Mouse (Mus musculus): Measurements from ENCODE around the gene Sntb2.
"Not testable (repeated sequence)": the region's sequence is repeated elsewhere in the genome, so short reads cannot be mapped to it uniquely, and the experiment has no call there.

Gene Sntb2

GRCm38 (mm10) chr8:106935324-106935869 lies at the start of gene Sntb2:
Gene Sntb2, plus strand, starts transcription at chr8:106935750.
- peak; percentile 95 for DNase-seq

GRCm38 (mm10) chr8:106887336-106888189 lies 48.0 kb upstream of the Sntb2 start:
- DNase-seq, result peak; percentile 86

DNA sequence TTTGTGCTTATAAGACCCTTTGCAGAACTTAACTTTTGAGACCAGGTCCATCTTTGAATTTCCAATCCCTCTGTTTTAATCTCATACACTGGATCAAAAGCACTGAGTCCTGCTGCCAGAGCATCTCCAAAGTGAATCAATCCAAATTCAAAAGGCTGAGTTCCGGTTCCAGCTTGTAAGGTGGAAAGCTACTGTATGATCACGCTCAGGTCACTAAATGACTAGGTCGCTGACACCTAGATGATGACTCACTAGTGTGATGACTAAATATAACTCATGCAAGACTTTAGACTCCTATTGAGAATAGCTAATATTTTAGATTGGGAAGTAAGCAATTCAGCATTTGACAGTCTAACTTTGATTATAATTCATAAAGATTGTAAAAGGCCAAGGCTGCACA lies 46.7 kb upstream of the Sntb2 start:
- no peak for DNase-seq

- DNase-seq, result peak; percentile 70
Observed at GRCm38 (mm10) chr8:106892210-106892805, 43.2 kb upstream of the Sntb2 start.

- peak; percentile 67 for DNase-seq
Observed at GRCm38 (mm10) chr8:106892806-106893451, 42.6 kb upstream of the Sntb2 start.

DNA sequence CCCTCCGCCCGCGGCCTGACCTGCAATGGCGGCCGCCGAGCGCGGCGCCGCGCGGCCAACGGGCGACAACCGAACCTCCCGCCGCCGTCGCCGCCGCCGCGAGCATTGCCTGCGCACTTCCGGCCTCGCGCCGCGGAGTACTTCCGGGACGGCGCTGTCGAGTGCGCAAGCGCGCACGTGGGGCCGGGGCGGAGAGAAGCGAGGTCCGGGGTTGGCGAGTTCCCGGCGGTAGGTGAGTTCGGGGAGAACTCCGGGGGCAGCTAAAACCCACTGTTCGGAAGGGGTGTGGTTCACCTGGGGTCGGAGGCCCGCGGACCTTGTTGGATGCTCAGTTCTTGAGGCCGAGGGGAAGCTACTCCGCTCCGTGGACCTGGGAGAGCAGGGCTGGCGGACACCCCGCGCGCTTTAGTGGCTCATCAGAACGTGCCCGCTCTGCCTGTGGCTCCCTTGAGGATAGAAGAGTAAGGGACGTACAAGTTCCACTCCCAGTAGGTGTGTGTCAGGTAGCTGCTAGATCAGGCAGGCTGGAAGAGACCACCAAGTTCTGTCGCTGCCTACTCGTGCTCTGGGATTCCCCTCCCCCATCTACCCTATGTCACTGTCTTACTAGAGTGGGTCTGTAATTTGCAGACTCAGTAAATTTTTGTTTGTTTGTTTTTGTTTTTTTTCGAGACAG lies 41.9 kb upstream of the Sntb2 start, which contains the start of gene Utp4:
Gene Utp4, plus strand, starts transcription at position 156 of the 676 bp plus-strand sequence.
- DNase-seq, result peak; percentile 91

- DNase-seq, result no peak
Observed at GRCm38 (mm10) chr8:106899473-106899872, 36.1 kb upstream of the Sntb2 start.

DNA sequence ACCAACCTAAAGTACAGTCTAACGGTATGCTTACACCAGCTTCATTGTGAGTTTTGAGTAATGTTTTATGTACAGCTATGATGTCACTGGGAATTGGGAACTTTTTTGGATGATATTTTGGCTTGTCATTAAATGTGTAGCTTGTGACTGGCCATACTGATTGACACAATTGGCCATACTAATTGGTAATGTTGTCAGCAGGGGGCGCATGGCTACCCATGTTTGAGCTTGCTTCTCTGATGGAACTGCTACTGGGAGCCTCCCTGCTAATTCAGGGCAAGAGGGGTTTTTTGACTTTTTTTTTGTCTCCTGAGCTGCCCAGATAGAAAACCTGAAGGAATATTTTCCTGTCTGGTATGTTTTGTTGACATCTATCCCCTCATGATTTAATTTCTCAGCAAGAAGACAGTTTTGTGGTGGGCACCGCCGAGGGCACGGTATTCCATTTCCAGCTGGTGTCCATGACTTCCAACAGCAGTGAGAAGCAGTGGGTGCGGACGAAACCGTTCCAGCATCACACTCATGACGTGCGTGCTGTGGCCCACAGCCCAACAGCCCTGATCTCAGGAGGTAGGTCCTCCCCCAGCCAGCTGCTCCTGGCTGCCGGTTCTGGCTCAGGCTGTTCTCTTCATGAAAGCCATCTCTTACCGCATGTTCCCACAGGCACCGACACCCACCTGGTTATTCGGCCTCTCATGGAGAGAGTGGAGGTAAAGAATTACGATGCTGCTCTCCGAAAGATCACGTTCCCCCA lies 29.6 kb upstream of the Sntb2 start:
- peak; percentile 85 for DNase-seq

DNA sequence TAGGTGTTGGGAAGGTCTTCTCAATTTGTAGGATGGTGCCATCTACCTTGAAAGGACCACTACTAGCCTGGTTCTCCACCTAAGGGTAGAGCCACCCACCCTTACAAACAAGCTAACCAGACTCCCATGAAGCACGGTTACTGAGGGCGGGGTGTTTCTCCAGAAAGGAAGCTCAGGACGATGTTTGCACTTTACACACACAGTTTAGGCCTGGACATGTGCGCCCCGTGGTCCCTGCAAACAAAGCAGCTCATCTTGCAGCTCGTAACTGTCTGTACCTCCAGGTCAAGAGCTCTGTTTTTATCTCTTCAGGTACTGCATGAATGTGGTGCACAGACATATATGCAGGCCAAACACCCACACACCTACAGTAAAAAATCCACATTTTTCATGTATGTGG lies 28.9 kb upstream of the Sntb2 start:
- DNase-seq, result no peak

GRCm38 (mm10) chr8:106907450-106907849 lies 28.1 kb upstream of the Sntb2 start:
- DNase-seq, result no peak

GRCm38 (mm10) chr8:106908291-106908690 lies 27.3 kb upstream of the Sntb2 start:
- peak; percentile 25 for DNase-seq

- DNase-seq, result no peak
Observed at GRCm38 (mm10) chr8:106913631-106914030, 21.9 kb upstream of the Sntb2 start.

- DNase-seq, result peak; percentile 66
Observed at GRCm38 (mm10) chr8:106919721-106920394, 15.7 kb upstream of the Sntb2 start.

DNA sequence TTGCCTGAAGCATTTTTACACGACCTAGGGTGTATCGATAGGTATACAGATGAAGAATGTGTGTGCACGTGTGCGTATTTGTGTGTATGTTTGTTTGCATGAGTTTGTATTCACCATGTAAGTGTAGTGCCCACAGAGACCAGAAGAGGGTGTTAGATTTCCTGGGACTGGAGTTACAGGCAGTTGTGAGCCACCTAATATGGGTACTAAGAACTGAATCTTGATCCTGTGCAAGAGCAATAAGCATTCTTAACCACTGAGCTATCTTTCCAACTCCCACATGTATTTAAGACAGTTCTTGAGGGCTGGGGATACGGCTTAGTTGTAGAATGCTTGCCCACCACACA lies 15.2 kb upstream of the Sntb2 start:
- DNase-seq, result peak; percentile 26

- no peak for DNase-seq
Observed at GRCm38 (mm10) chr8:106924057-106924456, 11.5 kb upstream of the Sntb2 start.

- peak; percentile 74 for DNase-seq
Observed at GRCm38 (mm10) chr8:106924904-106925349, 10.6 kb upstream of the Sntb2 start.

- no peak for DNase-seq
Observed at GRCm38 (mm10) chr8:106925446-106925845, 10.1 kb upstream of the Sntb2 start.

DNA sequence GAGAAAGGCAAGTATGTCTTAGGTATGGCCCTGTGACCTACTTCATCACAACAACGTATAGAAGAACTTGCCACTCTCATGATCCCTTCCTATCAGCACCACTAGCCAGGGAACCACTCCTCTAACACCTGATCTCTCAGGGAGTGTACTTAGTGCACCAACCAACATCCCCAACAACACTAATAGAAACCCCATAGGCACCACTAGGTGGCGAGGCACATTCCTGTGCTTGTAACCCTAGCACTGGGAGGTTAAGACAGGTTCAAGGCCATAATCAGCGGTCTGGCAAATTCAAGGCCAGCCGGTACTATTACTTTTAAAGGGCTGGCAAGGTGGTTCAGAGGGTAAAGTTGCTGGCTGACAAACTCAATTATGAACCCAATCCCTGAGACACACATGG lies 8.3 kb upstream of the Sntb2 start:
- DNase-seq, result peak; percentile 34

DNA sequence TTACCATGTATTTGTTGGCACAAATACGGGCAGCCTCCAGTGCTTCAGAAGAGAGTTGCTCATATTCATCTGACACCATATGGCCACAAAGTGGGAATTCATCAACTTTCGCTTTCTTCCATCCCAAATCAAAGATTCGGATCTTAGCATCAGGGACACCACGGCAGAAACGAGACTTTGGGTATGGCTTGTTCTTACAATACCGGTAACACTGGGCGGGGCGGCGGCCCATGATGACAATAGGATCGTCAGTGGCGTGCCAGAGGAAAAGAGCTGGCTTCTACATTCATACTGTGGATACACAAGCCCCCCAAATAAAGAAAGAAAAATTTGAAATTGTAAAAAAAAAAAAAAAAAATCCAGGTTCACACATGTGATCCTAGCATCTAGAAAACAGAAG lies 7.4 kb upstream of the Sntb2 start:
- DNase-seq, result not testable (repeated sequence)

GRCm38 (mm10) chr8:106929155-106929913 lies 6.2 kb upstream of the Sntb2 start:
- peak; percentile 81 for DNase-seq

- no peak for DNase-seq
Observed at GRCm38 (mm10) chr8:106929921-106930320, 5.6 kb upstream of the Sntb2 start.
